Mouse (Mus musculus): Measurements from ENCODE around the gene Ada. TPM values are rescaled to one million over a fixed set of nuclear protein-coding genes. Genes with fewer than 3 reads are reported as not detected.

Ada gene
- polyA plus RNA-seq, 1 experiment from 2014 or later, result 12.2 TPM

GRCm38 (mm10) chr2:163722550-163722949 lies 27.5 kb downstream of the Ada start:
- Histone ChIP-seq H3K4me3 (no peak overlapping the region), H3K9me3 (replicated peaks) (no peaks in the 10 kb centered on the region), H3K27ac (no peak overlapping the region), H3K36me3 (peaks cover 66% of the 10 kb centered on the region), H3K27me3 (ENCODE audit: low read depth, poor library complexity, severe bottlenecking) (no peaks in the 10 kb centered on the region), H3K4me1 (peaks cover 10% of the 10 kb centered on the region; the same call in 1 of the 2 replicates)
- 96% methylated on average over 7 of the region's 7 CpGs for WGBS
- no peak for DNase-seq (ENCODE audit: low spot score)

GRCm38 (mm10) chr2:163719616-163720015 lies 30.4 kb downstream of the Ada start:
- no peak overlapping the region for H3K27ac ChIP-seq
- H3K4me3 ChIP-seq, result no peak overlapping the region
- H3K9me3 ChIP-seq (replicated peaks), result no peaks in the 10 kb centered on the region
- peaks cover 38% of the 10 kb centered on the region for H3K36me3 ChIP-seq
- no peak for DNase-seq (ENCODE audit: low spot score)
- peaks cover 30% of the 10 kb centered on the region for H3K4me1 ChIP-seq
- no peaks in the 10 kb centered on the region for H3K27me3 ChIP-seq (ENCODE audit: low read depth, poor library complexity, severe bottlenecking)
- WGBS, result 50% methylated on average over 4 of the region's 4 CpGs

DNA sequence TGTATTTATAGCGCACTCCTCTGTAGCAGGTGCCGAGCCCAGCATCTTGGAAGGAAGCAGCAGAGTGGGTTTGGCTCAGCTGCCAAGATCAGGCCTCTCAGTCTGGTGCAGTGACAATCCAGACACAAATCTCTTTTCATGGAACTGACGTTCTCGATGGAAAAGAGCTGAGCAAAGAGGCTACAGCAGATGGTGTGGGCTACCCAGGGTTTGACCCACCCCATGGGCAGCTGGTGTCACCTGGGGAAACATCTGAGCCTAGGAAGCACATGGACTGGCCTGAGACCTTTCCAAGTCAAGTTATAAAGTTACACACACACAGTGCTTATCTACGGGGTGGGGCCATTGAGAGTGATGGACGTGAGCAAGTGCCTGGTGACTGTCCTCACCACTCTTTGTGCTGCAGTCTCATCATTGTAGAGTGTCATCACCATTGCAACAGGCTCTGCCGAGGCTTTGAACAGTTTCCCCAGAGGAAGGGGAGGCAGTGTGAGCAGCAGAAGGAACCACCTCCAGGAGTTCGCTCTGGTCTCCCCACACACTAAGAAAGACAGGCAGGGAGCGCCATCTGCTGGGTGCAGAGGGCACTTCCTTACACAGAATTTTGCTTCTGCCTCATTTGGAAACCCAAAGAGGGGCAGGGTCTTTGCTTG lies 31.0 kb downstream of the Ada start:
- no peak overlapping the region for H3K4me3 ChIP-seq
- H3K4me1 ChIP-seq, result peaks cover 30% of the 10 kb centered on the region
- peak; percentile 90 for DNase-seq (ENCODE audit: low spot score)
- WGBS, result 43% methylated on average over 9 of the region's 9 CpGs
- H3K9me3 ChIP-seq (replicated peaks), result no peaks in the 10 kb centered on the region
- no peak overlapping the region for H3K27ac ChIP-seq
- H3K36me3 ChIP-seq, result peaks cover 36% of the 10 kb centered on the region
- no peaks in the 10 kb centered on the region for H3K27me3 ChIP-seq (ENCODE audit: low read depth, poor library complexity, severe bottlenecking)

DNA sequence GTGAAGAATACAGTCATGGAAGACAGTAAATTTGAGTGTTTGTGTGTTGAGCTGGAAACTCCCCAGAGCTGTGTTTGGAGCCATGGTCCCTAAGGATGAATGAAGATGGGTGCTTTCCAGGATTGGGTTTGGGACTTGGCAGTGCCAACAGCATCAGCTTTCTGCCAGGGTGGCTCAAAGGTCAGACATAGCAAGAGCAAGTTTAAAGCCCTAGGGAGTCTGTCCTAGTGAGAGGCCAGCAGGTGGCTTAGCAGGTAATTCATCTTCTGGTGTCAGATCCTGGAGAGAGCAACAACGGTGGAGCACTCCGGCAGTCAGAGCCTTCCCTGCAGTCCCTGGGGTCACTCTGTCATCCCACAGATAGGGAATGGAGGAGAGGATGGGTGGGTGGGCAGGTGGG lies 31.5 kb downstream of the Ada start:
- no peak for DNase-seq (ENCODE audit: low spot score)
- Histone ChIP-seq H3K27ac (no peak overlapping the region), H3K4me3 (no peak overlapping the region), H3K9me3 (replicated peaks) (no peaks in the 10 kb centered on the region), H3K27me3 (ENCODE audit: low read depth, poor library complexity, severe bottlenecking) (no peaks in the 10 kb centered on the region), H3K4me1 (peaks cover 30% of the 10 kb centered on the region), H3K36me3 (peaks cover 31% of the 10 kb centered on the region)
- 8% methylated on average over 2 of the region's 2 CpGs for WGBS

GRCm38 (mm10) chr2:163716853-163717252 lies 33.2 kb downstream of the Ada start:
- Histone ChIP-seq H3K36me3 (peaks cover 21% of the 10 kb centered on the region), H3K4me1 (peaks cover 30% of the 10 kb centered on the region), H3K27ac (peak overlapping the region; percentile 65), H3K4me3 (no peak overlapping the region), H3K9me3 (replicated peaks) (no peaks in the 10 kb centered on the region), H3K27me3 (ENCODE audit: low read depth, poor library complexity, severe bottlenecking) (no peaks in the 10 kb centered on the region)
- WGBS, result 11% methylated on average over 6 of the region's 6 CpGs
- DNase-seq (ENCODE audit: low spot score), result peak; percentile 52

DNA sequence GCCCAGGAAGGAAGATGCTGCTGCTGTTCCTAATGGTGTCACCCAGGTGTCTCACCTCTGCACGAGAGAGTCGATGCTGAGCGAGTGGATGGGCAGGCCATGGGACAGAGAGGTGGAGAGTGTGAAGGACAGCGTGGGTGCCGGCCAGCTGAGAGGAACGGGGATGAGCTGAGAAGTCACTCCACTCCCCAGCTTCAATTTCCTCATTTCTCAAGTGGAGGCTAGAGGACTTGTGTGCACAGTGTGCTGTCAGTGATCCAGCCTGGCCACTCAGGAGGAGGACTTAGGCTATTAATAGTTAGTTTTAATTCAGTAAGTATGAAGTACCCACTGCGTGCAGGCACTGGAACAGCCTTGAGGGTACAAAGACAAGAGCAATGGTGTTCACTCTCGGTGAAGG lies 33.6 kb downstream of the Ada start:
- Histone ChIP-seq H3K27ac (peak overlapping the region; percentile 65), H3K36me3 (peaks cover 20% of the 10 kb centered on the region), H3K9me3 (replicated peaks) (no peaks in the 10 kb centered on the region), H3K4me1 (peaks cover 30% of the 10 kb centered on the region), H3K27me3 (ENCODE audit: low read depth, poor library complexity, severe bottlenecking) (no peaks in the 10 kb centered on the region), H3K4me3 (no peak overlapping the region)
- 37% methylated on average over 8 of the region's 8 CpGs for WGBS
- DNase-seq (ENCODE audit: low spot score), result no peak

- Histone ChIP-seq H3K4me3 (no peak overlapping the region), H3K36me3 (peaks cover 18% of the 10 kb centered on the region), H3K9me3 (replicated peaks) (no peaks in the 10 kb centered on the region), H3K27me3 (ENCODE audit: low read depth, poor library complexity, severe bottlenecking) (no peaks in the 10 kb centered on the region), H3K27ac (no peak overlapping the region), H3K4me1 (peaks cover 20% of the 10 kb centered on the region)
- no peak for DNase-seq (ENCODE audit: low spot score)
- 87% methylated on average over 3 of the region's 3 CpGs for WGBS
Observed at GRCm38 (mm10) chr2:163713340-163713739, 36.7 kb downstream of the Ada start.

DNA sequence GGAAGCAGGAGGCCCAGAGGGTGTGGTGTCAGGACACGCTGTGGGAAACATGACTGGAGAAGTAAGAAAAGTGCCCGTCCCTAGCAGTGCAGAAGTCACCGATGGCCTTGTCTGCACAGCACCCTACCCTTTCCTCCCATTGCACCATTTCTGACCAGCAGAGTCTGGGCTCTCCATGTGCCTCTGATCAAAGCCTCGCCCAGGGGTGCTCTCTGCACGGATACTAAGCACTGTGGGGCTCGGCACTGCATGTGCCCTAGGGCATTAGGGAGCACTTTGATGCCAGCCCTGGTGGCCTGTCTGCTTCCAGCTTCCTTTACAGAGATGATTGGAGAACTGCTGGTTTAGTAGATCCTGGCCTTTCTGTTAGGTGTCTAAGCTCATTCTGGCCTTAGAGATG lies 37.2 kb downstream of the Ada start:
- DNase-seq (ENCODE audit: low spot score), result no peak
- peaks cover 18% of the 10 kb centered on the region for H3K36me3 ChIP-seq
- no peak overlapping the region for H3K4me3 ChIP-seq
- WGBS, result 81% methylated on average over 6 of the region's 6 CpGs
- H3K4me1 ChIP-seq, result peaks cover 20% of the 10 kb centered on the region
- no peak overlapping the region for H3K27ac ChIP-seq
- no peaks in the 10 kb centered on the region for H3K9me3 ChIP-seq (replicated peaks)
- no peaks in the 10 kb centered on the region for H3K27me3 ChIP-seq (ENCODE audit: low read depth, poor library complexity, severe bottlenecking)

DNA sequence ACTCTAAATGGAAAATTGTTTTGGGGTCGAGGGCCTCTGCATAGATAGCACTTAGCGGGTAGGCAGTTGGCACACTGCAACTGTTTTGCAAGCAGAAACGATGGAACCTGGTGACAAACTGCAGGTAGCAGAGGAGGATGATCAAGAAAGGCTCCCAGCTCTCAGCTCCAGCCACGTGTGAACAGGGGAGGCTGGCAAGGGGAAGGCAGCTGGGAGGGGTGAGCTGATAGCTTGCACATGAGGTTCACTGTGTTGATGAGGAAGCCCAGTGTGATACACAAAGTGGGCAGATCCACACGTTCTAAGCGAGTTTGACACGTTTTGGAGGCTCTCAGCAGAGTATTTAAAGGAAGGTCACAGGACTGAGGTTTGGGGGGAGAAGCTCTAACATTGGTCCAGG lies 37.6 kb downstream of the Ada start:
- WGBS, result 70% methylated on average over 7 of the region's 7 CpGs
- no peak for DNase-seq (ENCODE audit: low spot score)
- H3K36me3 ChIP-seq, result peaks cover 18% of the 10 kb centered on the region

DNA sequence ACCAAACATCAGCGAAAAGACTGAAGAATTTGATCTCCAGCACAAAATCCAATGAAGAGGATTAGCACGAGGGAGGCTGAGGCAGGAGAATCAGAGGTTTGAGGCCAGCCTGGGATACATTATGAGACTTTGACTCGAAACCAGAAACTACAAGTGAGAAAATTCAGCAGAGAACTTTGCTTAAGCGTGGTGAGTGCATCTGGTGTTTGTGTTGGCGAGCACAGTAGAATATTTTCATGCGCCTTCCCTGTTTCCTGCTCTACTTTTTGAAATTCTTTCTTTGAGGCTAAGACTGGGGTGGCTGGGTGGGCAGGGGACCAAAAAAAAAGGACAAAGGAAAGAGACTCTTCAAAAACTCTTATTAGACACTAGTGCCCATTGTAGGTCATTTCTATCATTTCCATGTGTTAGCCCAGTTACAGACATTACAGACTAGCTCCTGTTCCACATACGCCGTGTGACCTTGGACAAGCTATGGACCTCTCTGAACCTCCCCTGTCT lies 38.6 kb downstream of the Ada start:
- WGBS, result 94% methylated on average over 8 of the region's 8 CpGs
- Histone ChIP-seq H3K27ac (no peak overlapping the region), H3K27me3 (ENCODE audit: low read depth, poor library complexity, severe bottlenecking) (no peaks in the 10 kb centered on the region)

More for the DNA sequence above, 37.6 kb downstream of the Ada start:
- H3K4me3 ChIP-seq, result no peak overlapping the region
- no peak overlapping the region for H3K27ac ChIP-seq
- no peaks in the 10 kb centered on the region for H3K9me3 ChIP-seq (replicated peaks)
- peaks cover 19% of the 10 kb centered on the region for H3K4me1 ChIP-seq
- no peaks in the 10 kb centered on the region for H3K27me3 ChIP-seq (ENCODE audit: low read depth, poor library complexity, severe bottlenecking)

GRCm38 (mm10) chr2:163710606-163711159 lies 39.4 kb downstream of the Ada start:
- Histone ChIP-seq H3K9me3 (replicated peaks) (no peaks in the 10 kb centered on the region), H3K4me3 (no peak overlapping the region), H3K4me1 (0 out of 2 replicates have a peak, but pooled peaks cover 2% of the 10 kb centered on the region), H3K36me3 (peaks cover 24% of the 10 kb centered on the region), H3K27me3 (ENCODE audit: low read depth, poor library complexity, severe bottlenecking) (no peaks in the 10 kb centered on the region), H3K27ac (no peak overlapping the region)
- 85% methylated on average over 5 of the region's 5 CpGs for WGBS
- DNase-seq (ENCODE audit: low spot score), result no peak

More for the DNA sequence above, 38.6 kb downstream of the Ada start:
- no peak for DNase-seq (ENCODE audit: low spot score)
- Histone ChIP-seq H3K4me3 (no peak overlapping the region), H3K9me3 (replicated peaks) (no peaks in the 10 kb centered on the region), H3K4me1 (peaks cover 9% of the 10 kb centered on the region), H3K36me3 (peaks cover 18% of the 10 kb centered on the region)

GRCm38 (mm10) chr2:163710000-163710399 lies 40.0 kb downstream of the Ada start:
- Histone ChIP-seq H3K27me3 (ENCODE audit: low read depth, poor library complexity, severe bottlenecking) (no peaks in the 10 kb centered on the region), H3K27ac (no peak overlapping the region), H3K36me3 (peaks cover 31% of the 10 kb centered on the region), H3K4me1 (no peaks in the 10 kb centered on the region), H3K4me3 (no peak overlapping the region), H3K9me3 (replicated peaks) (no peaks in the 10 kb centered on the region)
- no peak for DNase-seq (ENCODE audit: low spot score)
- WGBS, result 94% methylated on average over 9 of the region's 9 CpGs

DNA sequence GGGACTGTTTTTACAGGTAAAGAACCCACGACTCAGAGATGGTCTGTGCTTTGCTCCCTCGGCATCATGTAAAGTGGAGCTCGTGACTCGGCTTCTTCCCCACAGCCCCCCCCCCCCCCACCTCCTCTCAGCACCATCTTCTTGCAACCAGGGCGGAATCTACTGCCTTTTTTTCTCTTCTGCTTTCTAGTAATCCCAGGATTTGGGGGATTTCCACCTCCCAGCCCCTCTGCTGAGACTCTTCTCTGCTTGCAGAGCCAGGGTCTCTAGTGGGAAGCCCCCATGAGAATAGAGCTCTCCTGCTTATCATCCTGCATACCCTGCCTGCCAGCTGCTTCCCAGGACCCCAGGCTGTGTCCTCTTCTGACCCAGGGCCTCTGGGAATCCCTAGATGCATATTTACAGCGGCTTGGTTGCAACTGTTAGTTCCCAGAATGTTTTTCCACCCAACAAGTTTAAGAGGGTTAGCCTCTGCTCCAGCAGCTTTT lies 41.2 kb downstream of the Ada start:
- Histone ChIP-seq H3K9me3 (replicated peaks) (no peaks in the 10 kb centered on the region), H3K27me3 (ENCODE audit: low read depth, poor library complexity, severe bottlenecking) (no peaks in the 10 kb centered on the region), H3K4me3 (no peak overlapping the region), H3K36me3 (peaks cover 37% of the 10 kb centered on the region), H3K4me1 (no peaks in the 10 kb centered on the region), H3K27ac (no peak overlapping the region)
- no peak for DNase-seq (ENCODE audit: low spot score)
- 87% methylated on average over 5 of the region's 6 CpGs for WGBS
